In genomic region chr9:118920798-118921515, GRCm38 (mm10) we compare ENCODE assay signal across 8 mouse cellular contexts. TPM values are rescaled to one million over a fixed set of nuclear protein-coding genes. Genes with fewer than 3 reads are reported as not detected.
A peak's percentile ranks its signal among the peaks of the same experiment; 100 is the strongest.
DNase-seq lines count a peak whose midpoint lies in the region; ATAC-seq and TF ChIP-seq lines count a peak whose summit lies in the region.

No protein-coding gene starts in this region.

- no peak overlapping the region for H3K4me2 ChIP-seq in intestine, postnatal 0 days (replicated peaks; ENCODE audit: low read depth)
- no peak overlapping the region for H3K4me2 ChIP-seq in intestine, embryonic 16.5 days (ENCODE audit: low read depth, low read length)
- no peak overlapping the region for H3K4me2 ChIP-seq in kidney, postnatal 0 days (ENCODE audit: low read length)
- H3K4me2 ChIP-seq in limb, embryonic 15.5 days, result no peak overlapping the region

- intact Hi-C loops in gastrocnemius, adult 2 months (cut with DNase I), result loop anchor here (1.0 kb wide), 2 partner anchors 108 to 146 kb away; no protein-coding TSS in a partner anchor

- H3K27ac ChIP-seq in intestine, postnatal 0 days (ENCODE audit: low read depth, low read length), result no peak overlapping the region
- H3K27ac ChIP-seq in intestine, embryonic 16.5 days (ENCODE audit: low read length), result no peak overlapping the region
- no peak overlapping the region for H3K27ac ChIP-seq in gastrocnemius, adult 2 months
- no peak overlapping the region for H3K27ac ChIP-seq in kidney, postnatal 0 days
- no peak overlapping the region for H3K27ac ChIP-seq in limb, embryonic 15.5 days

- H3K9ac ChIP-seq in intestine, postnatal 0 days (ENCODE audit: low read depth, low read length), result no peak overlapping the region
- no peak overlapping the region for H3K9ac ChIP-seq in intestine, embryonic 16.5 days (ENCODE audit: low read depth, low read length)
- no peak overlapping the region for H3K9ac ChIP-seq in kidney, postnatal 0 days (ENCODE audit: low read depth, low read length)
- no peak overlapping the region for H3K9ac ChIP-seq in limb, embryonic 15.5 days

- 0 out of 2 replicates have a peak, but pooled peaks have one; percentile 4 for ATAC-seq in intestine, postnatal 0 days
- no peak for ATAC-seq in intestine, embryonic 16.5 days
- peak; percentile 23; the same call in 1 of the 2 replicates for ATAC-seq in kidney, postnatal 0 days (replicated peaks; ENCODE audit: low FRiP score, low read depth)
- 0 out of 2 replicates have a peak, but pooled peaks have one; percentile 5 for ATAC-seq in limb, embryonic 15.5 days (ENCODE audit: insufficient number of reproducible peaks, low FRiP score, low TSS enrichment, low read depth)

- peak; percentile 43 for DNase-seq in cerebellum, adult 9-10 months
- DNase-seq in gastrocnemius, adult 2 months, result peak; percentile 88
- peak; percentile 91 for DNase-seq in kidney, postnatal 0 days (ENCODE audit: low spot score)
- peak; percentile 92 for DNase-seq in retina, embryonic 14.5 days (ENCODE audit: low spot score)
- peak; percentile 82 for DNase-seq in thymus, postnatal 14 days

- no peaks in the 10 kb centered on the region for H3K9me3 ChIP-seq in intestine, postnatal 0 days (ENCODE audit: control insufficient read depth)
- H3K9me3 ChIP-seq in intestine, embryonic 16.5 days (ENCODE audit: control insufficient read depth, low read length), result no peaks in the 10 kb centered on the region
- no peaks in the 10 kb centered on the region for H3K9me3 ChIP-seq in kidney, postnatal 0 days (replicated peaks; ENCODE audit: low read length)
- H3K9me3 ChIP-seq in limb, embryonic 15.5 days, result no peaks in the 10 kb centered on the region

- H3K4me3 ChIP-seq in intestine, postnatal 0 days (ENCODE audit: low read depth, low read length), result no peak overlapping the region
- no peak overlapping the region for H3K4me3 ChIP-seq in intestine, embryonic 16.5 days (ENCODE audit: low read length)
- no peak overlapping the region for H3K4me3 ChIP-seq in gastrocnemius, adult 2 months
- H3K4me3 ChIP-seq in kidney, postnatal 0 days (replicated peaks; ENCODE audit: low read depth, low read length), result no peak overlapping the region
- H3K4me3 ChIP-seq in limb, embryonic 15.5 days, result no peak overlapping the region

- peaks cover 4% of the 10 kb centered on the region; the same call in 1 of the 2 replicates for H3K4me1 ChIP-seq in intestine, postnatal 0 days (replicated peaks; ENCODE audit: control insufficient read depth, insufficient read depth, low read length)
- H3K4me1 ChIP-seq in intestine, embryonic 16.5 days (ENCODE audit: control insufficient read depth, insufficient read depth, low read length), result peaks cover 10% of the 10 kb centered on the region
- H3K4me1 ChIP-seq in kidney, postnatal 0 days (replicated peaks; ENCODE audit: insufficient read depth, low read length), result peaks cover 10% of the 10 kb centered on the region; the same call in 1 of the 2 replicates
- H3K4me1 ChIP-seq in limb, embryonic 15.5 days, result peaks cover 43% of the 10 kb centered on the region

- WGBS in intestine, postnatal 0 days, result 40% methylated on average over 12 of the region's 12 CpGs
- 48% methylated on average over 12 of the region's 12 CpGs for WGBS in intestine, embryonic 16.5 days
- WGBS in kidney, postnatal 0 days, result 43% methylated on average over 12 of the region's 12 CpGs
- WGBS in limb, embryonic 15.5 days, result 46% methylated on average over 12 of the region's 12 CpGs

- H3K36me3 ChIP-seq in intestine, postnatal 0 days (ENCODE audit: control insufficient read depth, insufficient read depth), result no peaks in the 10 kb centered on the region
- H3K36me3 ChIP-seq in intestine, embryonic 16.5 days (ENCODE audit: control insufficient read depth, insufficient read depth, low read length), result no peaks in the 10 kb centered on the region
- no peaks in the 10 kb centered on the region for H3K36me3 ChIP-seq in kidney, postnatal 0 days (ENCODE audit: insufficient read depth, low read length)
- no peaks in the 10 kb centered on the region for H3K36me3 ChIP-seq in limb, embryonic 15.5 days

- peak; percentile 99 for TF ChIP-seq CTCF in intestine, postnatal 0 days (IDR thresholded peaks at IDR 0.05; ENCODE audit: low read depth)
- TF ChIP-seq CTCF in gastrocnemius, adult 2 months (IDR thresholded peaks at IDR 0.05), result peak; percentile 98
- peak; percentile 99 for TF ChIP-seq CTCF in kidney, postnatal 0 days (IDR thresholded peaks at IDR 0.05; ENCODE audit: low read depth)

- no peaks in the 10 kb centered on the region for H3K27me3 ChIP-seq in intestine, postnatal 0 days (replicated peaks; ENCODE audit: control insufficient read depth, insufficient read depth, low read length)
- H3K27me3 ChIP-seq in intestine, embryonic 16.5 days (replicated peaks; ENCODE audit: control insufficient read depth, insufficient read depth, low read length), result no peaks in the 10 kb centered on the region
- H3K27me3 ChIP-seq in kidney, postnatal 0 days (ENCODE audit: insufficient read depth, low read length), result no peaks in the 10 kb centered on the region
- no peaks in the 10 kb centered on the region for H3K27me3 ChIP-seq in limb, embryonic 15.5 days

RNA-seq across cellular contexts. Expression of gene Ctdspl, which starts 5.3 kb away (rescaled TPM):
- 17.0 and 20.7 TPM in 2 replicates for polyA plus RNA-seq in intestine, postnatal 0 days (2015; fragmentation: Nextera tagmentation; extraction: Ambion mirVana)
- polyA plus RNA-seq in intestine, embryonic 16.5 days (2015; fragmentation: Nextera tagmentation; extraction: Ambion mirVana), result 17.6 and 18.8 TPM in 2 replicates
- 1 to 10 TPM; 3.5 to 5.9 TPM for total RNA-seq in gastrocnemius, adult 2 months (2021)
- polyA plus RNA-seq in kidney, postnatal 0 days (2015; fragmentation: Nextera tagmentation; extraction: Ambion mirVana), result 21.9 and 24.2 TPM in 2 replicates
- polyA plus RNA-seq in limb, embryonic 15.5 days (2015; fragmentation: Nextera tagmentation; extraction: Ambion mirVana), result 17.0 and 19.2 TPM in 2 replicates
